Mouse (Mus musculus): ENCODE measurements around the gene Il17re. TPM values are rescaled to one million over a fixed set of nuclear protein-coding genes. Genes with fewer than 3 reads are reported as not detected.

Gene Il17re
- total RNA-seq, 2 experiments from 2014 or later, result 1.2 to 1.5 TPM

DNA sequence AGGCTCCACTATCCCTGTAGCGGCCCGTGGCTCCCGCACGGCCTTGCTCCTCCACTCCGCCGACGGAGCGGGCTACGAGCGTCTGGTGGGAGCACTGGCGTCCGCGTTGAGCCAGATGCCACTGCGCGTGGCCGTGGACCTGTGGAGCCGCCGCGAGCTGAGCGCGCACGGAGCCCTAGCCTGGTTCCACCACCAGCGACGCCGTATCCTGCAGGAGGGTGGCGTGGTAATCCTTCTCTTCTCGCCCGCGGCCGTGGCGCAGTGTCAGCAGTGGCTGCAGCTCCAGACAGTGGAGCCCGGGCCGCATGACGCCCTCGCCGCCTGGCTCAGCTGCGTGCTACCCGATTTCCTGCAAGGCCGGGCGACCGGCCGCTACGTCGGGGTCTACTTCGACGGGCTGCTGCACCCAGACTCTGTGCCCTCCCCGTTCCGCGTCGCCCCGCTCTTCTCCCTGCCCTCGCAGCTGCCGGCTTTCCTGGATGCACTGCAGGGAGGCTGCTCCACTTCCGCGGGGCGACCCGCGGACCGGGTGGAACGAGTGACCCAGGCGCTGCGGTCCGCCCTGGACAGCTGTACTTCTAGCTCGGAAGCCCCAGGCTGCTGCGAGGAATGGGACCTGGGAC is 24.3 kb downstream of the Il17re start:
- intact Hi-C loops (cut with DNase I), result no loop called here
- peak in 1 of 2 experiments; percentile 36 for DNase-seq

DNA sequence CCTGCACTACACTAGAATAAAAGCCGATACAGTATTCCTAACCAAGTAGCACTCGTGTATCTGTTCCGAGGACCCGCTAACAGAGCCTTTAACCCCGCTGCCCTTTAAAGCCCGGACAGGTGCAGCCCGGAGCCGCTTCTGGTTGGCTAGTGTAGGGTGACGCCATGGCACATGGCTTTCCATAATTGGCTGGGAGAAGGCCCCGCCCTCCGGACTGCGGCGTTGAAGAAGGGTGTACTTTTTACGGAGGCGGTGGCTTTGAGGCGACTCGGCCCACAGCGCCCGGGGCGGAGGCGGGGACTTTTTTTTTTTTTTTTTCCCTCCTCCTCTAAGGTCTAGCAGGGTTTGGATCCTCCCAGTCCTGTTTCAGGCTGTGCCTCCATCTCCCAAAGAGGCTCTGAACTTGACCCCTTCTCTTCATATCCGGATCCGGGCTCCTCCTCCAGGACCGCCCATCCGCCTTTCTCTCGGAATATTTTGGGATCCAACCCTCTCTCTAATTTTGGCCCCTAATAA is 24.9 kb downstream of the Il17re start, which contains the start of gene Creld1:
Creld1 (plus strand) TSS at position 198 of the 516 bp plus-strand sequence.
- intact Hi-C loops (cut with DNase I), result no loop called here
- peak; percentile 91 to 93 for DNase-seq

- intact Hi-C loops (cut with DNase I), result no loop called here
- peak in 1 of 2 experiments; percentile 31 for DNase-seq
Measured at GRCm38 (mm10) chr6:113483729-113484128, 25.4 kb downstream of the Il17re start.

GRCm38 (mm10) chr6:113487125-113487576 is 28.9 kb downstream of the Il17re start:
- no peak for DNase-seq
- intact Hi-C loops (cut with DNase I), result loop anchor here (2.0 kb wide), 1 partner anchor 44 kb away; the partner anchor contains the start of genes Emc3 and Fancd2

- no peak for DNase-seq
- intact Hi-C loops (cut with DNase I), result no loop called here
Measured at GRCm38 (mm10) chr6:113489410-113489809, 31.1 kb downstream of the Il17re start.

- intact Hi-C loops (cut with DNase I), result no loop called here
- DNase-seq, result no peak
Measured at GRCm38 (mm10) chr6:113492101-113492864, 34.0 kb downstream of the Il17re start.

GRCm38 (mm10) chr6:113494258-113494788 is 36.0 kb downstream of the Il17re start:
- intact Hi-C loops (cut with DNase I), result no loop called here
- DNase-seq, result peak; percentile 88 to 89

GRCm38 (mm10) chr6:113495071-113495675 is 36.9 kb downstream of the Il17re start:
- intact Hi-C loops (cut with DNase I), result no loop called here

DNA sequence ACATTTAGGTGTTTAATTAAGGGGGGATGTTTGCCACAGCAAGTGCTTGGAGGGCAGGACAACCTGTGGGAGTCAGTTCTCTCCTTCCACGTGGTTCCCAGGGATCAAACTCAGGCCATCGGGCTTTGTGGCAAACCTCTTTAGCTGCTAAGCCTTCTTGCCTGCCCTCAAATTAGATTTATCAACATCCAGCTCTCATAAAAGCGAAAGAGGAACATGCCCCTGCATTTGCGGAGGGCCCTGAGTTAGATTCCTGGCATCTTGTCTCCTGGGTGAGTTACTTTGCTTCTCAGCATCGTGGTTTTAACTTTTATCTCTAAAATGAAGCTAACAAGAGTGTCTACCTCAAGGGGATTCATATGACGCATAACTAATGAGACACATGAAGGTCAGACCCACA is 41.1 kb downstream of the Il17re start:
- no peak for DNase-seq
- intact Hi-C loops (cut with DNase I), result no loop called here

More at GRCm38 (mm10) chr6:113495071-113495675, 36.9 kb downstream of the Il17re start:
- DNase-seq, result no peak

DNA sequence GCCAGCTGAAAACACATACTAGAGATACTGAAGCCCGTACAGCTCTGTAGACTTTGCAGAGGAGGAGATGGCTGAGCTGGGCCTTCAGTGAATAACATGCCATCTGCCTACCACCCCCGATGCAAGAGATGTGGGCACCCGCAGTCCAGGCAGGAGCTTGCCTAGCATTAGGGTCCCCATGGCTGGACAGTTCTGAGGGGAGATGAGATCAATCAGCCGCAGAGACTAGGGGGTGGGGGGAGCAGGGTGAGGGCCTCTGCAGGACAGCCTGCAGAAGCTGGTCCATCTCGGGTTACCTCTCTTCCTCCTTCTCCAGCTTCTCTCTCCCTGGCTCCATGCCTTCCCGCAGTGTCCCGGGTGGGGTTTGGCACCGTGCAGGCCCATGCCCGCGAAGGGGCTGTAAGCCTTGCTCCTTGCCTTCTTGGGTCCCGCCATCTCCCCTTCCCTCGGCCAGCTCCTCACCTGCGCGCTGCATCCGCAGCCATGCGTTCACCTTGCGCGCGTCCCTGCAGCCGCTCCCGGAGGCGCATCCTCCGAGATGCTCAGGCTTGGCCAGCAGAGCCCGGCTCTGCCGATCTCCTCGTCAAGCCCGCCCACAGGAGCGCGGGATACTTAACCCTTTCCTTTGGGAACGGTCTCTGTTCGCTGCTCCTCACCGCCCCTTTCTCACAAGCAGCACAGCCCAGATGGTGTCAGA is 43.3 kb downstream of the Il17re start, which contains the start of gene Prrt3:
Prrt3 (minus strand) TSS at position 544 of the 697 bp plus-strand sequence.
- no peak for DNase-seq
- intact Hi-C loops (cut with DNase I), result no loop called here

DNA sequence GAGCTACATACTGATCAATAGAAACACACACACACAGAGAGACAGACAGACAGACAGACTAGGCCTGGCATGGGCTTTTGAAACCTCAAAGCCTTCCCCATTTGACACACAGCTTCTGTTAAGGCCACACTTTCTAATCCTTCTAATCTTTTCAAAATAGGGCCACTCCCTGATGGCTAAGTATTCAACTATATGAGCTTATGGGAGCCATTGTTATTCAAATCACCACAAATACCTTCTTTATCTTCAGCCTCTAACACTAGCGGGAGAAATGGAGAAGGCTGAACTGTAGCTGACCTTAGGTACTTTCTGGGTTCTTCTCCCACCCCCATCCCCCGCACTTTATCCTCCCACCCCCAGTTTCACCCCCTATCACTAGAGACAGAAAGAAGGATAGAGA is 44.5 kb downstream of the Il17re start:
- no peak for DNase-seq
- intact Hi-C loops (cut with DNase I), result no loop called here

DNA sequence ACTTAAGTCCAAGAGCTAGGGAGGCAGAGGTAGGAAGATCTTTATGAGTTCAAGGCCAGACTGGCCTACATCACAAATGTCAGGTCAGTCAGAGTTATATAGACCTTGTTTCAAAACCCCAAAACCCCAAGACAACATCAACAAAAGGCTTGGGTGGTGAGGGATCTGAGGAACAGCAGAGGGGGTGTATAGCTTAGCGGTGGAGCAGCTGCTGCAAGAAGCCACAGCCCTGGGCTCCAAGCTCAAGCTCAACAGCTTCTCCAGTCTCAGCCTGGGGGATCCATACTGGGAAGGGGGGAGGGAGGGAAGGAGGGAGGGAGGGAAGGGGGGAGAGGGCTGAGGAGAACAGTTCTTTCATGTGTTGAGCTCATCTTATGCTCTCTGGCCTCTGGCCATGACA is 47.4 kb downstream of the Il17re start:
- intact Hi-C loops (cut with DNase I), result no loop called here
- no peak for DNase-seq

GRCm38 (mm10) chr6:113507130-113507529 is 48.8 kb downstream of the Il17re start:
- DNase-seq, result no peak
- intact Hi-C loops (cut with DNase I), result no loop called here

GRCm38 (mm10) chr6:113508272-113508946 is 50.1 kb downstream of the Il17re start:
- DNase-seq, result peak in 1 of 2 experiments; percentile 32

DNA sequence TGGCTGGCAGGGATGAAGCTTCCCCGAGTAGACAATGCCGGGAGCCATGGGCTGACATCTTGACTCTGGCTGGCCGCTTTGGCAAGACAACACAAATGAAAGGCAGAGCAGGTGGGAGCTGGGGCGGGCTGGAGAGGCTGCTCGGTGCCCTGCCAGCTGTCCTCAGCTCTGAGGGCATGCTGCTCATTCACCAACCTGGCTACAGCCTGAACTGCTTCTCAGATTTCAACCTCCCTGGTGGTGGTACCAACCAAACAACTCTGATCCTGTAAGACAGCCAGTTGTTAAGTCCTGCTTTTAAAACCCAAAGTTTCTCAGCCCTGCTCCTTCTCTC is 50.6 kb downstream of the Il17re start:
- no peak for DNase-seq
- intact Hi-C loops (cut with DNase I), result no loop called here

More at GRCm38 (mm10) chr6:113508272-113508946, 50.1 kb downstream of the Il17re start:
- intact Hi-C loops (cut with DNase I), result no loop called here

GRCm38 (mm10) chr6:113513944-113514343 is 55.7 kb downstream of the Il17re start:
- intact Hi-C loops (cut with DNase I), result no loop called here
- DNase-seq, result no peak

DNA sequence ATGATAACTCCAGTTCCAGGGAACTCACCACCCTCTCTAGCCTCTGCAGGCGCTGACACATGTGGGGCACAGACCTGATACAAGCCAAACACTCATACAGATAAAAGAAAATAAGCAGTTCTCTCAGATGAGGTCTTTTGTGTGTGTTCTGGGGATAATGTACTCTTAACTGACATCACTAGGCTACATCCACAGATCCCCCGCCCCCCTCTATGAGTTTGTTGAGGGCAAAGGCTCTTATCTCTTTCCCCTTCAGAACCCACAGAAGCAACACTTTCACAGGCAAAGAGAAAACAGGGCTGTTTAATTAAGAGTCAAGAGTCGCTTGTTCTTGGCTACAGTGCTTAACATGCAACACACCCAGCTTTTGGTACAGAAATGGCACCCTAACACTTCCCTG is 56.3 kb downstream of the Il17re start:
- intact Hi-C loops (cut with DNase I), result no loop called here
- DNase-seq, result no peak

DNA sequence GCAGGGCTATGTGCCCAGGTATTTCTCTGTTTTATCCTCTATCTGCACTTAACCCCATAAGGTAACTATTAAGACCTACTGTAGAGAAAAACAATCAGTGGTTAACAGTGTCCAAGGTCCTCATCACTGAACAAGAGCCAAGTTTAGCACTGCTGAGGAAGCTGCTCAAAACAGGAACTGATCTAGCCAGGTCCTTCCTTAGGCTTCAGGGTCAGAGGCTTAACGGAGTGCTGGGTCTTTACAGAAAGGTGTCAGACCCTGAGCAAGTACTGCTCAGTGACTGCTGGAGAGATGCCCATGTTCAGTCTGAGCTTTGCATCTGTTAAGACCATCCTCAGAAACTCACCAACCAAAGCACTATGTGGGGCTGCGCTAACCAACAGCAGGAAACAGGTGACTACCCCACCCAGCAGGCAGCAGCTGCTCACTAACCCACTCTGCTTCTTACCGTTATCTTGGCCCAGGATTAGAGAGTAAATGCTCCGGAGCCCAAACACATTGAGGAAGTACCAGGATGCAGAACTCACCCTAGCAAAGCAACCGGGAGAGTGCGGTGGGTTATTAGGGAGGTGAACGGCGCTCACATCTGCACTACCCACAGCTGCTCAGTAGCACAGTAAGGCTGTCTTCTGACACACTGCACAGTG is 59.3 kb downstream of the Il17re start:
- intact Hi-C loops (cut with DNase I), result no loop called here
- DNase-seq, result no peak
